Mouse (Mus musculus): Measurements from ENCODE around the gene Kng2.

GRCm38 (mm10) chr16:22950840-22951395 lies 78.4 kb downstream of the Kng2 start, which contains the start of gene Hrg:
- TF ChIP-seq GATA1 (IDR thresholded peaks at IDR 0.05; ENCODE audit: borderline replicate concordance, low read length), result no peak
- no peak for TF ChIP-seq FLI1 (IDR thresholded peaks at IDR 0.05; ENCODE audit: low read length)

All from megakaryocyte, embryonic 14.5 days (primary cell).